In the genomic region with DNA sequence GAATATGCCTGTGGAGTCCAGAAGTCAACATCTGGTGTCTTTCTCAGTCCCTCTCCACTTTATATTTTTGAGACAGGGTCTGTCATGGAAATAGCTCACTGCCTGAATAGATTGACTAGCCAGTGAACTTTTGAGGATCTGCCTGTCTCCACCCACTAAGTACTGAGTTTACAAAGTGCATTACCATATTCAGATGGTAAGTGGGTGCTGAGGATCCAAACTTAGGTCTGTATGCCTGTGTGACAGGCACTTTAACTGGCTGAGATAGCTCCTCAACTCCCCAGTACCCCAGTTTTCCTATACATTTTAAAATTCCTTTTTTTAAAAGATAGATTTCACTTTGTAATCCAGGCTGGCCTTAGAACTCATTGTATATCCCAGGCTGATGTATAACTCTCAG, we compare ENCODE assay signal across 25 mouse cellular contexts. TPM values are rescaled to one million over a fixed set of nuclear protein-coding genes. Genes with fewer than 3 reads are reported as not detected.
DNase-seq lines count a peak whose midpoint lies in the region; ATAC-seq and TF ChIP-seq lines count a peak whose summit lies in the region.
"Had no signal": no experiment of that assay in that cellular context is flagged by ENCODE, and none has a peak within 500 bp of the region (broad histone marks: within the 10 kb centered on the region; RNA-seq: fewer than 3 reads in every experiment).

No protein-coding gene starts in this region.

- peak; percentile 91 for ATAC-seq in frontal cortex, adult (ENCODE audit: low TSS enrichment)
- no peak for ATAC-seq in midbrain, postnatal 0 days (ENCODE audit: low FRiP score)
- ATAC-seq: activated CD4-positive, CD25-positive, alpha-beta regulatory T cell, adult 4 months; CD4-positive, CD25-positive, alpha-beta regulatory T cell, adult 4 months; forebrain, embryonic 13.5 days; forebrain, embryonic 15.5 days; forebrain, postnatal 0 days; Patski had no signal

- H3K9ac ChIP-seq in midbrain, postnatal 0 days (replicated peaks; ENCODE audit: low read length, poor library complexity, severe bottlenecking): no peak overlapping the region
- H3K9ac ChIP-seq: embryonic facial prominence, embryonic 12.5 days; forebrain, embryonic 13.5 days; forebrain, embryonic 15.5 days; forebrain, postnatal 0 days had no signal

- no peaks in the 10 kb centered on the region for H3K9me3 ChIP-seq in midbrain, postnatal 0 days (ENCODE audit: low read length)
- H3K9me3 ChIP-seq: embryonic facial prominence, embryonic 10.5 days; embryonic facial prominence, embryonic 12.5 days; forebrain, embryonic 13.5 days; forebrain, embryonic 15.5 days; G1E had no signal

- no peak for TF ChIP-seq CTCF in left cerebral cortex, adult 2 months (IDR thresholded peaks at IDR 0.05)
- TF ChIP-seq CTCF in midbrain, postnatal 0 days (IDR thresholded peaks at IDR 0.05): no peak

- no peak overlapping the region for H3K4me3 ChIP-seq in left cerebral cortex, adult 2 months
- H3K4me3 ChIP-seq in midbrain, postnatal 0 days (ENCODE audit: low read depth, low read length): no peak overlapping the region
- H3K4me3 ChIP-seq: embryonic facial prominence, embryonic 10.5 days; embryonic facial prominence, embryonic 12.5 days; forebrain, embryonic 13.5 days; forebrain, embryonic 15.5 days had no signal

- no peaks in the 10 kb centered on the region for H3K4me1 ChIP-seq in midbrain, postnatal 0 days (ENCODE audit: insufficient read depth, low read length)
- H3K4me1 ChIP-seq: embryonic facial prominence, embryonic 12.5 days; forebrain, embryonic 15.5 days had no signal

- peak overlapping the region; percentile 70 for H3K27ac ChIP-seq in left cerebral cortex, adult 2 months
- H3K27ac ChIP-seq in midbrain, postnatal 0 days (ENCODE audit: low read depth, low read length): no peak overlapping the region
- H3K27ac ChIP-seq: embryonic facial prominence, embryonic 10.5 days; embryonic facial prominence, embryonic 12.5 days; forebrain, embryonic 13.5 days; forebrain, embryonic 15.5 days had no signal

- H3K4me2 ChIP-seq in midbrain, postnatal 0 days (ENCODE audit: low read depth, low read length, poor library complexity, severe bottlenecking): no peak overlapping the region
- H3K4me2 ChIP-seq: embryonic facial prominence, embryonic 12.5 days; forebrain, embryonic 13.5 days; forebrain, embryonic 15.5 days had no signal

- intact Hi-C loops in left cerebral cortex, adult 2 months (cut with DNase I): loop anchor here (5.0 kb wide), 1 partner anchor 34 kb away; a partner anchor contains a TSS
- intact Hi-C loops in left cerebral cortex, postnatal 36 days (cut with DNase I): no loop called here

- H3K36me3 ChIP-seq in midbrain, postnatal 0 days (ENCODE audit: insufficient read depth, low read length): no peaks in the 10 kb centered on the region
- H3K36me3 ChIP-seq: embryonic facial prominence, embryonic 10.5 days; embryonic facial prominence, embryonic 12.5 days; forebrain, embryonic 15.5 days; G1E had no signal

- no peaks in the 10 kb centered on the region for H3K27me3 ChIP-seq in midbrain, postnatal 0 days (ENCODE audit: insufficient read depth, low read length)
- H3K27me3 ChIP-seq: embryonic facial prominence, embryonic 12.5 days; forebrain, embryonic 13.5 days; forebrain, embryonic 15.5 days; Patski had no signal

- no peak for DNase-seq in frontal cortex, postnatal 25 days (ENCODE audit: low spot score in 2 of 2)
- DNase-seq in left cerebral cortex, adult 2 months (ENCODE audit: extremely low spot score in 1 of 2, low spot score in 2 of 2): no peak
- DNase-seq in left cerebral cortex, postnatal 36 days (ENCODE audit: low spot score in 2 of 2): no peak
- no peak for DNase-seq in midbrain, postnatal 0 days (ENCODE audit: low spot score)
- DNase-seq: adrenal gland, adult 8-10 months; adrenal gland, postnatal 14 days; adrenal gland, postnatal 36 days; B cell, adult 2 months; cerebellum, adult 11 months; cerebellum, adult 18-20 months; cerebellum, adult 8-10 months; cerebellum, adult 9-11 months; cerebellum, postnatal 14 days; cerebellum, postnatal 36 days; forebrain, postnatal 0 days had no signal

RNA-seq across cellular contexts. Expression of a gene that starts 35.5 kb away (rescaled TPM):
- total RNA-seq in left cerebral cortex, adult 2 months (2021): 1,000 to 10,000 TPM; 1,660 to 1,742 TPM
- 1,000 to 10,000 TPM; 1,740 to 1,741 TPM for total RNA-seq in left cerebral cortex, postnatal 36 days (2021)
- total RNA-seq in midbrain, postnatal 0 days (2014; rRNA removed): 97.1 and 102 TPM in 2 replicates
- 13.4 and 15.7 TPM in 2 replicates for polyA plus RNA-seq in midbrain, postnatal 0 days (2015; fragmentation: Nextera tagmentation; extraction: Ambion mirVana)
- total RNA-seq: common myeloid progenitor, adult 5-6 weeks had no signal
- polyA plus RNA-seq: activated CD4-positive, CD25-positive, alpha-beta regulatory T cell, adult 4 months; G1E had no signal

Comparison
In these comparisons a context has a peak if more than half of its experiments do, and no peak if none do; other contexts are left out.
1. RNA of a gene that starts 35.5 kb away (total RNA-seq): 1,660 to 1,742 TPM in left cerebral cortex, adult 2 months and 1,740 to 1,741 TPM in left cerebral cortex, postnatal 36 days; 97.1 to 102 TPM in midbrain, postnatal 0 days; every median in the first group is over 10 times any median in the second.